Mouse (Mus musculus) midbrain, embryonic 16.5 days (tissue): ENCODE results near the gene Stk24. TPM values are rescaled to one million over a fixed set of nuclear protein-coding genes. Genes with fewer than 3 reads are reported as not detected.

Experiments used
- ATAC-seq: fragments of 200-750 bp; cut with Nextera tagmentation; 2 replicates; pipeline ENCODE4 v1.8.0; 2017; ENCODE audit warnings: moderate TSS enrichment
- H3K27ac ChIP-seq: fragments of 300-500 bp; sonication (generic); 2 replicates; pipeline ENCODE4 v1.5.1; 2014; ENCODE audit warnings: mild to moderate bottlenecking, low read length, mixed read lengths
- H3K27me3 ChIP-seq: fragments of 300-500 bp; sonication (generic); 2 replicates; pipeline ENCODE4 v1.6.1; 2014; ENCODE audit warnings: low read depth, low read length, mixed read lengths; ENCODE audit not compliant: control insufficient read depth, insufficient read depth
- H3K36me3 ChIP-seq: fragments of 300-500 bp; sonication (generic); 2 replicates; pipeline ENCODE4 v1.6.1; 2014; ENCODE audit warnings: mild to moderate bottlenecking, low read length, moderate library complexity, mixed read lengths; ENCODE audit not compliant: control insufficient read depth, insufficient read depth
- H3K4me1 ChIP-seq: fragments of 300-500 bp; sonication (generic); 2 replicates; pipeline ENCODE4 v1.6.1; 2014; ENCODE audit warnings: mild to moderate bottlenecking, low read length, mixed read lengths; ENCODE audit not compliant: control insufficient read depth, insufficient read depth
- H3K4me2 ChIP-seq: fragments of 300-500 bp; sonication (generic); 2 replicates; pipeline ENCODE4 v1.6.1; 2014; ENCODE audit warnings: mild to moderate bottlenecking, low read length, mixed read lengths
- H3K4me3 ChIP-seq: fragments of 300-500 bp; sonication (generic); 2 replicates; pipeline ENCODE4 v1.5.1; 2014; ENCODE audit warnings: low read depth, mild to moderate bottlenecking, low read length, moderate library complexity, mixed read lengths
- H3K9ac ChIP-seq: fragments of 300-500 bp; sonication (generic); 2 replicates; pipeline ENCODE4 v1.6.1; 2014; ENCODE audit warnings: low read depth, low read length, mixed read lengths
- H3K9me3 ChIP-seq: fragments of 300-500 bp; sonication (generic); replicated peaks from 2 replicates; pipeline ENCODE4 v1.6.1; 2014; ENCODE audit warnings: mild to moderate bottlenecking, low read length, mixed read lengths; ENCODE audit not compliant: control insufficient read depth, poor library complexity, severe bottlenecking
- WGBS: fragments of 180-500 bp; shearing (Covaris S2); extraction: QIAGEN DNeasy Blood & Tissue Kit; methylation state at CpG from one replicate; pipeline ENCODE4 v1.1.7; 2014; 5-methylcytosine and 5-hydroxymethylcytosine counted together
- polyA plus RNA-seq: library from polyadenylated mRNA; unstranded; fragments of >200 nt; fragmentation: Nextera tagmentation; extraction: Ambion mirVana; gene quantifications from 2 replicates; pipeline ENCODE4 v1.2.1, GENCODE M21; 2015

The Stk24 gene
- polyA plus RNA-seq, 1 experiment from 2014 or later, result 14.5 TPM

GRCm38 (mm10) chr14:121359850-121360249 lies 20.0 kb downstream of the Stk24 start:
- H3K4me3 ChIP-seq, result no peak overlapping the region
- H3K4me2 ChIP-seq, result no peak overlapping the region
- H3K27me3 ChIP-seq, result no peaks in the 10 kb centered on the region
- H3K36me3 ChIP-seq, result no peaks in the 10 kb centered on the region
- no peaks in the 10 kb centered on the region for H3K4me1 ChIP-seq
- H3K27ac ChIP-seq, result no peak overlapping the region
- no peak overlapping the region for H3K9ac ChIP-seq
- 57% methylated on average over 8 of the region's 8 CpGs for WGBS
- ATAC-seq, result no peak
- no peaks in the 10 kb centered on the region for H3K9me3 ChIP-seq

DNA sequence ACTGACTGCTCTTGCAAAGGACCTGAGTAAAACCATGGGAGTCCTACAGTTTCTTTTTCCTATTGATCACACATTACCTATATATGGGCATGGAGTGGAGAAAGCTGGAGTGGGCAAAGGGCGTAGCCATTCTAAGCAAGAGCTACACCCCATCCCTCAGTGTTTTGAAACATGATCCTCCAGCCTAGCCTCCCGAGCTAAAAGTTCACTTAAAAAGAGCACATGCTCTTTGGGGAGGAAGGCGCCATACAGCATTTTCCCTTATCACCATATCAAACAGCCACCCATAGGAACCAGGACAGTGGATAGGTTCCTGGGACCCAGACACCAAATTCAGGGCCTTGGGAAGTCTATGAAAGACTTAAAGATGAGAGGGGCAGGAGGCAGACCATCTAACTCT lies 20.8 kb downstream of the Stk24 start:
- Histone ChIP-seq H3K36me3 (no peaks in the 10 kb centered on the region), H3K4me2 (no peak overlapping the region), H3K27ac (no peak overlapping the region), H3K4me1 (no peaks in the 10 kb centered on the region), H3K9me3 (no peaks in the 10 kb centered on the region), H3K9ac (no peak overlapping the region), H3K4me3 (no peak overlapping the region), H3K27me3 (no peaks in the 10 kb centered on the region)
- 55% methylated on average over 3 of the region's 3 CpGs for WGBS
- no peak for ATAC-seq

DNA sequence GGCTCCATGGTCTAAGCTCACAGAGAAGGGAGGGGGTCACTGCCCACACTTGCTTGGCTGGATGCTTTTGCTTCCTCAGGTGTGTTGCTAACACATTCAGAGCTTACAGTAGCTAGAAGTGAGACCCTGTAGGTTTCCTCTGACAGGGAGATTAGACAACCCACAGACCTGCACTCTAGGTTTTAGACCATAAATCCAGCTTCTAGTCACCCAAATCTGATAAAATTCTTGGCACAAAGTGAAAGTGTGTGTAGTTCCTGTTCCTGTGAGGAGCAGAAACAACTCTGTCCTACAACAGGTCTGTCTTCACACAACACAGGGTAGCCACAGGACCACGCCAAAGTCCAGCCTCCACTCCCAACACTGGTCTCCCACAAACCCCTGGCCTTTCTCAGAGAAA lies 21.5 kb downstream of the Stk24 start:
- 96% methylated on average over 1 of the region's 1 CpGs for WGBS

GRCm38 (mm10) chr14:121356336-121356862 lies 23.4 kb downstream of the Stk24 start:
- H3K27ac ChIP-seq, result no peak overlapping the region

More for the DNA sequence above, 21.5 kb downstream of the Stk24 start:
- no peak overlapping the region for H3K27ac ChIP-seq
- no peaks in the 10 kb centered on the region for H3K36me3 ChIP-seq
- no peak for ATAC-seq
- H3K4me2 ChIP-seq, result no peak overlapping the region
- no peaks in the 10 kb centered on the region for H3K27me3 ChIP-seq
- H3K9ac ChIP-seq, result no peak overlapping the region
- H3K4me1 ChIP-seq, result no peaks in the 10 kb centered on the region
- no peak overlapping the region for H3K4me3 ChIP-seq
- no peaks in the 10 kb centered on the region for H3K9me3 ChIP-seq

GRCm38 (mm10) chr14:121355732-121356131 lies 24.1 kb downstream of the Stk24 start:
- Histone ChIP-seq H3K36me3 (no peaks in the 10 kb centered on the region), H3K4me3 (no peak overlapping the region), H3K9ac (no peak overlapping the region), H3K27ac (no peak overlapping the region), H3K4me1 (no peaks in the 10 kb centered on the region), H3K27me3 (no peaks in the 10 kb centered on the region), H3K4me2 (no peak overlapping the region), H3K9me3 (no peaks in the 10 kb centered on the region)
- ATAC-seq, result no peak
- WGBS, result 82% methylated on average over 6 of the region's 6 CpGs

More at GRCm38 (mm10) chr14:121356336-121356862, 23.4 kb downstream of the Stk24 start:
- H3K4me2 ChIP-seq, result no peak overlapping the region
- WGBS, result 82% methylated on average over 8 of the region's 8 CpGs
- no peak overlapping the region for H3K4me3 ChIP-seq
- ATAC-seq, result no peak
- no peak overlapping the region for H3K9ac ChIP-seq
- H3K9me3 ChIP-seq, result no peaks in the 10 kb centered on the region
- no peaks in the 10 kb centered on the region for H3K27me3 ChIP-seq
- H3K4me1 ChIP-seq, result no peaks in the 10 kb centered on the region
- no peaks in the 10 kb centered on the region for H3K36me3 ChIP-seq

GRCm38 (mm10) chr14:121353648-121354377 lies 26.0 kb downstream of the Stk24 start:
- WGBS, result 91% methylated on average over 10 of the region's 10 CpGs
- no peak overlapping the region for H3K9ac ChIP-seq
- ATAC-seq, result no peak
- no peaks in the 10 kb centered on the region for H3K9me3 ChIP-seq
- H3K4me1 ChIP-seq, result no peaks in the 10 kb centered on the region; the same call in 1 of the 2 replicates
- H3K27me3 ChIP-seq, result no peaks in the 10 kb centered on the region
- H3K27ac ChIP-seq, result no peak overlapping the region
- no peak overlapping the region for H3K4me2 ChIP-seq
- H3K36me3 ChIP-seq, result no peaks in the 10 kb centered on the region
- no peak overlapping the region for H3K4me3 ChIP-seq

GRCm38 (mm10) chr14:121352744-121353143 lies 27.1 kb downstream of the Stk24 start:
- H3K4me2 ChIP-seq, result no peak overlapping the region
- no peak for ATAC-seq
- no peak overlapping the region for H3K27ac ChIP-seq
- no peak overlapping the region for H3K9ac ChIP-seq
- H3K9me3 ChIP-seq, result no peaks in the 10 kb centered on the region
- WGBS, result 88% methylated on average over 6 of the region's 6 CpGs
- no peaks in the 10 kb centered on the region for H3K27me3 ChIP-seq
- H3K36me3 ChIP-seq, result no peaks in the 10 kb centered on the region
- H3K4me3 ChIP-seq, result no peak overlapping the region
- H3K4me1 ChIP-seq, result peaks cover 4% of the 10 kb centered on the region; the same call in 1 of the 2 replicates

DNA sequence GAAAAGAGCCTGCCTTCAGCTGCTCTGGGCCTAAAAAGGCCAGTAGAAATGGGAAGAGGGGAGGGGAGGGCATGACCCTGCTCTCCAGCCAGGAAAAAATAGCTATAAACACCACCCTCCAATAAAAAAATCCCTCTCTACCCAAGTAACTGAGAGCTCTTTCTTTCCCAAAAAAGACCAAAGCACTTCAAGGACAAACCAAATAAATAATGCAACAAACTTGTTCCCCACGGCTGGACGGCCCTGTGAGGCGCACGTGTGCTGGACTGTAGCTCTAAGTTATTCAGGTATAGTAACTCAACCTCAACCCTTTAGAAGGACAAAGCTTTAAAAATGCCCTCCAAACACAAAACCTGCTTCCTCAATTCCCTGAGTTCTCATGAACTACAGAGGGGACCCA lies 28.1 kb downstream of the Stk24 start:
- no peak overlapping the region for H3K27ac ChIP-seq
- no peaks in the 10 kb centered on the region for H3K36me3 ChIP-seq
- H3K9me3 ChIP-seq, result no peaks in the 10 kb centered on the region
- no peak overlapping the region for H3K4me2 ChIP-seq
- WGBS, result 75% methylated on average over 4 of the region's 4 CpGs
- no peak overlapping the region for H3K9ac ChIP-seq
- ATAC-seq, result no peak
- no peaks in the 10 kb centered on the region for H3K27me3 ChIP-seq
- no peak overlapping the region for H3K4me3 ChIP-seq
- H3K4me1 ChIP-seq, result peaks cover 4% of the 10 kb centered on the region; the same call in 1 of the 2 replicates

DNA sequence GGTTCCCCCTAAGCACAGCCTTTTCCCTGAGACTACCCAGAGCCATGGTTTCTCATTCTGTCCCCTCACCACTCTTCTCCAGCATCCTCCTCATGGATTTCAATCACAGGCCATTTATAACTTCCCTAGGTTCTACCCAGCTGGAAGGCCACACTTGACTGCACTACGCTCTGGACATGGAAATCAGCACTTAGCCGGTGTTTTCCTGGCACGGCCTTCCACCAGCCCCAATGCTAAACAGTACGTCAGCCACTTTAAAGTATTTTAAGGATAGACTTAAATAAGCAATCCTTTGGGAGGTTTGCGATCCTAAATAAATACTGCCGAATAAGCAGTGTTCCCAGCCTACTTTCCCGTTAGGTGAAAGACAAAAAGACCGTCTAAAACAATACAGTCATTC lies 29.8 kb downstream of the Stk24 start:
- 81% methylated on average over 8 of the region's 8 CpGs for WGBS

More for the DNA sequence above, 29.8 kb downstream of the Stk24 start:
- Histone ChIP-seq H3K27me3 (no peaks in the 10 kb centered on the region), H3K9ac (no peak overlapping the region), H3K27ac (no peak overlapping the region), H3K36me3 (no peaks in the 10 kb centered on the region), H3K4me2 (no peak overlapping the region), H3K4me3 (no peak overlapping the region), H3K4me1 (peaks cover 7% of the 10 kb centered on the region; the same call in 1 of the 2 replicates), H3K9me3 (no peaks in the 10 kb centered on the region)
- ATAC-seq, result no peak
